Mouse (Mus musculus) urinary bladder, adult 18-20 months (tissue): Measurements from ENCODE around the gene Ctla4.

Experiments used
- DNase-seq, 2 experiments: peaks; one replicate each; pipeline ENCODE4 v3.0.0; 2022; ENCODE audit warnings: low spot score in 2 of 2, mixed read lengths in 2 of 2

The Ctla4 gene

GRCm38 (mm10) chr1:60920493-60921355, 33.9 kb downstream of the Ctla4 start:
- DNase-seq = peak in 1 of 2 experiments; percentile 5

- no peak for DNase-seq
Observed at GRCm38 (mm10) chr1:60929036-60929435, 42.2 kb downstream of the Ctla4 start.

GRCm38 (mm10) chr1:60930397-60930796, 43.6 kb downstream of the Ctla4 start:
- DNase-seq = no peak

GRCm38 (mm10) chr1:60935968-60936581, 49.3 kb downstream of the Ctla4 start:
- no peak for DNase-seq

- DNase-seq = no peak
Observed at GRCm38 (mm10) chr1:60936963-60937711, 50.3 kb downstream of the Ctla4 start.

- no peak for DNase-seq
Observed at GRCm38 (mm10) chr1:60938256-60938655, 51.5 kb downstream of the Ctla4 start.

GRCm38 (mm10) chr1:60938974-60939373, 52.2 kb downstream of the Ctla4 start:
- DNase-seq = no peak

GRCm38 (mm10) chr1:60940023-60940422, 53.2 kb downstream of the Ctla4 start:
- DNase-seq = no peak

GRCm38 (mm10) chr1:60940620-60941019, 53.8 kb downstream of the Ctla4 start:
- DNase-seq = no peak

- DNase-seq = no peak
Observed at GRCm38 (mm10) chr1:60941056-60942048, 54.6 kb downstream of the Ctla4 start.

GRCm38 (mm10) chr1:60942921-60943320, 56.1 kb downstream of the Ctla4 start:
- no peak for DNase-seq

GRCm38 (mm10) chr1:60945633-60946401, 59.0 kb downstream of the Ctla4 start:
- DNase-seq = no peak

GRCm38 (mm10) chr1:60948112-60948511, 61.3 kb downstream of the Ctla4 start:
- no peak for DNase-seq

GRCm38 (mm10) chr1:60952958-60953357, 66.2 kb downstream of the Ctla4 start:
- DNase-seq = peak in 1 of 2 experiments; percentile 20

GRCm38 (mm10) chr1:60953686-60954085, 66.9 kb downstream of the Ctla4 start:
- DNase-seq = no peak

- DNase-seq = no peak
Observed at GRCm38 (mm10) chr1:60954759-60955158, 68.0 kb downstream of the Ctla4 start.

- no peak for DNase-seq
Observed at GRCm38 (mm10) chr1:60955186-60955585, 68.4 kb downstream of the Ctla4 start.

- no peak for DNase-seq
Observed at GRCm38 (mm10) chr1:60956196-60956595, 69.4 kb downstream of the Ctla4 start.

- no peak for DNase-seq
Observed at GRCm38 (mm10) chr1:60958287-60958686, 71.5 kb downstream of the Ctla4 start.

GRCm38 (mm10) chr1:60959246-60959645, 72.4 kb downstream of the Ctla4 start:
- DNase-seq = no peak
